Mouse (Mus musculus) forebrain, embryonic 11.5 days (tissue): ENCODE data around the gene Nxf2. TPM values are rescaled to one million over a fixed set of nuclear protein-coding genes. Genes with fewer than 3 reads are reported as not detected.
"Not testable (repeated sequence)": the region's sequence is repeated elsewhere in the genome, so short reads cannot be mapped to it uniquely, and the experiment has no call there.

Experiments
- ATAC-seq: fragments of 200-750 bp; cut with Nextera tagmentation; replicated peaks from 2 replicates; pipeline ENCODE4 v1.8.0; 2017; ENCODE audit warnings: moderate TSS enrichment; ENCODE audit not compliant: low FRiP score
- DNase-seq: peaks from one replicate; pipeline ENCODE4 v3.0.0-alpha.2; 2017; ENCODE audit warnings: low spot score
- H3K27ac ChIP-seq: fragments of 300-500 bp; sonication (generic); 2 replicates; pipeline ENCODE4 v1.5.1; 2014; ENCODE audit warnings: low read depth, low read length
- H3K27me3 ChIP-seq: fragments of 300-500 bp; sonication (generic); 2 replicates; pipeline ENCODE4 v1.6.1; 2014; ENCODE audit warnings: mild to moderate bottlenecking, low read length, mixed read lengths; ENCODE audit not compliant: control insufficient read depth, insufficient read depth
- H3K36me3 ChIP-seq: fragments of 300-500 bp; sonication (generic); 2 replicates; pipeline ENCODE4 v1.6.1; 2014; ENCODE audit warnings: mild to moderate bottlenecking, low read length, moderate library complexity, mixed read lengths; ENCODE audit not compliant: control insufficient read depth, insufficient read depth
- H3K4me1 ChIP-seq: fragments of 300-500 bp; sonication (generic); replicated peaks from 2 replicates; pipeline ENCODE4 v1.6.1; 2014; ENCODE audit warnings: low read length, mixed read lengths; ENCODE audit not compliant: control insufficient read depth, insufficient read depth
- H3K4me2 ChIP-seq: fragments of 300-500 bp; sonication (generic); 2 replicates; pipeline ENCODE4 v1.6.1; 2014; ENCODE audit warnings: low read depth, mild to moderate bottlenecking, low read length, moderate library complexity, mixed read lengths; ENCODE audit not compliant: severe bottlenecking
- H3K4me3 ChIP-seq: fragments of 300-500 bp; sonication (generic); 2 replicates; pipeline ENCODE4 v1.5.1; 2014; ENCODE audit warnings: low read depth, low read length
- H3K9ac ChIP-seq: fragments of 300-500 bp; sonication (generic); 2 replicates; pipeline ENCODE4 v1.6.1; 2014; ENCODE audit warnings: low read length
- H3K9me3 ChIP-seq: fragments of 300-500 bp; sonication (generic); 2 replicates; pipeline ENCODE4 v1.6.1; 2016; ENCODE audit warnings: low read length, mixed read lengths; ENCODE audit not compliant: control insufficient read depth
- WGBS: fragments of 180-500 bp; shearing (Covaris S2); extraction: QIAGEN DNeasy Blood & Tissue Kit; methylation state at CpG from one replicate; pipeline ENCODE4 v1.1.7; 2014; 5-methylcytosine and 5-hydroxymethylcytosine counted together
- polyA plus RNA-seq: library from polyadenylated mRNA; unstranded; fragments of >200 nt; fragmentation: Nextera tagmentation; extraction: Ambion mirVana; gene quantifications from 2 replicates; pipeline ENCODE4 v1.2.1, GENCODE M21; 2014

The Nxf2 gene
- polyA plus RNA-seq, 1 experiment from 2014 or later, result 0.64 TPM

GRCm38 (mm10) chrX:134925058-134925457 is 39.5 kb downstream of the Nxf2 start:
- Histone ChIP-seq H3K4me1 (no peaks in the 10 kb centered on the region), H3K27ac (no peak overlapping the region), H3K27me3 (no peaks in the 10 kb centered on the region; the same call in 1 of the 2 replicates), H3K4me2 (no peak overlapping the region), H3K4me3 (no peak overlapping the region), H3K9ac (no peak overlapping the region), H3K36me3 (no peaks in the 10 kb centered on the region), H3K9me3 (no peaks in the 10 kb centered on the region)
- DNase-seq (no peak), ATAC-seq (no peak)

- no peaks in the 10 kb centered on the region for H3K9me3 ChIP-seq
- H3K9ac ChIP-seq, result no peak overlapping the region
- no peak for DNase-seq
- no peak for ATAC-seq
- no peaks in the 10 kb centered on the region; the same call in 1 of the 2 replicates for H3K27me3 ChIP-seq
- H3K27ac ChIP-seq, result no peak overlapping the region
- whole genome bisulfite sequencing, result 74% methylated on average over 7 of the region's 7 CpGs
- H3K4me2 ChIP-seq, result no peak overlapping the region
- H3K36me3 ChIP-seq, result no peaks in the 10 kb centered on the region
- no peaks in the 10 kb centered on the region for H3K4me1 ChIP-seq
- H3K4me3 ChIP-seq, result no peak overlapping the region
Observed at GRCm38 (mm10) chrX:134923675-134924424, 40.7 kb downstream of the Nxf2 start.

GRCm38 (mm10) chrX:134919220-134919619 is 45.3 kb downstream of the Nxf2 start:
- no peaks in the 10 kb centered on the region for H3K27me3 ChIP-seq
- WGBS, result 80% methylated on average over 1 of the region's 1 CpGs
- ATAC-seq (no peak), DNase-seq (no peak)
- H3K9ac ChIP-seq, result no peak overlapping the region
- H3K4me1 ChIP-seq, result no peaks in the 10 kb centered on the region
- no peaks in the 10 kb centered on the region for H3K9me3 ChIP-seq
- no peak overlapping the region for H3K27ac ChIP-seq
- no peaks in the 10 kb centered on the region for H3K36me3 ChIP-seq
- H3K4me3 ChIP-seq, result no peak overlapping the region
- H3K4me2 ChIP-seq, result no peak overlapping the region

GRCm38 (mm10) chrX:134915745-134916144 is 48.8 kb downstream of the Nxf2 start:
- Histone ChIP-seq H3K4me2 (no peak overlapping the region), H3K9me3 (no peaks in the 10 kb centered on the region), H3K9ac (no peak overlapping the region), H3K27me3 (no peaks in the 10 kb centered on the region), H3K4me3 (no peak overlapping the region), H3K27ac (no peak overlapping the region), H3K36me3 (no peaks in the 10 kb centered on the region), H3K4me1 (no peaks in the 10 kb centered on the region)
- no peak for ATAC-seq
- DNase-seq, result no peak
- WGBS, result 80% methylated on average over 2 of the region's 2 CpGs

GRCm38 (mm10) chrX:134915315-134915714 is 49.2 kb downstream of the Nxf2 start:
- H3K36me3 ChIP-seq, H3K4me1 ChIP-seq, H3K9me3 ChIP-seq, ATAC-seq, H3K9ac ChIP-seq, H3K4me2 ChIP-seq, H3K27ac ChIP-seq, DNase-seq, H3K4me3 ChIP-seq, H3K27me3 ChIP-seq: not testable (repeated sequence)

DNA sequence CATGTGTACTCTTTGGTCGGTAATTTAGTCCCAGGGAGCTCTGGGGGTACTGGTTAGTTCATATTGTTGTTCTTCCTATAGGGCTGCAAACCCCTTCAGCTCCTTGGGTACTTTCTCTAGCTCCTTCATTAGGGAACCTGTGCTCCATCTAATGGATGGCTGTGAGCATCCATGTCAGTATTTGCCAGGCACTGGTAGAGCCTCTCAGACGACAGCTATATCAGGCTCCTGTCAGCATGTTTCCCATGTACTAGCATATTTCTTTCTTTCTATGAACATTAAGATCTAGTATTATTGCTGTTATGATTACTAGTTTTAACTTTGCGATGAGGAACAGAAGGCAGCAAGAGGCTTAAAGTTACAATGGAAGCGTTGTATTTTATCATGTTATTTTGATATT is 49.7 kb downstream of the Nxf2 start:
- no peaks in the 10 kb centered on the region for H3K9me3 ChIP-seq
- H3K4me2 ChIP-seq, result no peak overlapping the region

DNA sequence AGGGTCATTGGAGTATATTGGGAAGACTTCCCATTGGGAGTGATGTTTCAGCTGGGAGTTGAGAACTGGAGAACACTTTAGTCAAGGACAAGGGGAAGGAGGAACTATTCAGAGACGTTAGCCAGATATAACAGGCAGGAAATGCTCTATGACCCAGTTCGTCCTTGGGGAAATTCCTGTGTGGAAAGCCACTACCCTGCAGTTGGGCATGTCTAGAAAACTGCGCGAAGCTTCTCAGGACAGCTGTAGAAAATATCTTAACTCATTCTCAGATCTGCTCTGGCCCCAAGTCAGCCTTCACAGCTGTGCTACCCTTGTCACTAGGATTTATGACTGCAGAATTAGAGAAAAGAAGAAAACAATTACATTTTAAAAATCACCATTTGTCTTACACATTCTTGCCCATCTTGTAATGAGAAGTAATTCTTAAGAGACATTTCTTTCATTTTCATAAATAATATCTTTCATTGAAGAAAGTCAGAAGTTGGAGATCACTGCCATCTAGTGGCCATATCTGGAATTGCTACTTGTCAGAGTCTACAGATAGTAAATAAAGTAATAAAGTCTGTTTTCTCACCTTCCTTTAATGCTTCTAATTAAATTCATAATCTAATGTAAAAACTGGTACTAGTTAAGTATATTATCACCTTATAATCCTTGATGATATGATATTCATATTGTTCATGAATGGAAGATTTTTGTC is 51.2 kb downstream of the Nxf2 start:
- ATAC-seq (no peak), DNase-seq (no peak)
- Histone ChIP-seq H3K4me3 (no peak overlapping the region), H3K36me3 (no peaks in the 10 kb centered on the region), H3K4me2 (no peak overlapping the region), H3K27me3 (no peaks in the 10 kb centered on the region), H3K9ac (no peak overlapping the region), H3K9me3 (no peaks in the 10 kb centered on the region), H3K4me1 (no peaks in the 10 kb centered on the region), H3K27ac (no peak overlapping the region)
- 41% methylated on average over 4 of the region's 4 CpGs for WGBS

More for the DNA sequence above, 49.7 kb downstream of the Nxf2 start:
- ATAC-seq (no peak), DNase-seq (no peak)
- Histone ChIP-seq H3K4me1 (no peaks in the 10 kb centered on the region), H3K36me3 (no peaks in the 10 kb centered on the region), H3K27me3 (no peaks in the 10 kb centered on the region), H3K27ac (no peak overlapping the region), H3K4me3 (no peak overlapping the region), H3K9ac (no peak overlapping the region)
- WGBS, result 62% methylated on average over 4 of the region's 4 CpGs

DNA sequence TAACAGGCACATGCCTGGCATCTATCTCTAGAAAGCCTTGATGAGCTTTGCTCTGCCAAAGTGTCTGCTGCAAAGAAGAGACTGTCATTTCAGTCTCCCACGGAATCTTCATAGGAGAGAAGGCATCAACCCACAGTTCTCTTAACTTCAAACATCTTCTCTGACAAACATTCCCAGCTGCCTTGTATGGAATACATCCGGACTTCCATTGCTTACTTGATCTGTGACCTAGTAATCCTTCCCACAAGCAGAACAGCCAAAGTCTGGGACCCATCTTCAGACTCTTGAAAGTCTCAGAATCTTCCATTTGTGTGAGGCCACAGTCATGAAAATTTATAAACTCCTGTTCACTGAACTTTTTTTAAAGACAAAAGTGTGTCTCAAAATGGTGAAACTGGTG is 51.7 kb downstream of the Nxf2 start:
- H3K4me1 ChIP-seq, result no peaks in the 10 kb centered on the region

DNA sequence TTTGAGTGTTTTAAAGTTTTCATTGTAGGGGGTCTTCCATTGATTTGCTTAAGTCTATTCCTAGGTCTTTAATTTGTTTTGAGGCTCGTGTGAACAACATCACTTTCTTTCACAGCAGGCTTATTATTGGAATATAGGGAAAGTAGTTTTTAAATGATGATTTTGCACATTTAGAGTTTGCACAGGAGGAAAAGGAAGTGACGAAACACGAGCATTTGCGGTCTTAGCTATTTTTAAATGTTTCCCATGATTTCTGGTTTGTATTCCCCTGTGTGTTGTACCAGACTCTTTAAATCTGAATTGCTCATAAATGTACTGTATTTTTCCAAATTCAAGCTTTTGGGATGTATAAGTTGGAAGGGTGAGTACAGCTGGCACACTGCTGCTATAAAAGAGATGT is 54.2 kb downstream of the Nxf2 start:
- WGBS, result 88% methylated on average over 4 of the region's 4 CpGs
- ATAC-seq, result no peak
- H3K4me1 ChIP-seq, result no peaks in the 10 kb centered on the region
- H3K4me2 ChIP-seq, result no peak overlapping the region
- no peak overlapping the region for H3K9ac ChIP-seq
- H3K9me3 ChIP-seq, result no peaks in the 10 kb centered on the region
- H3K27ac ChIP-seq, result no peak overlapping the region
- H3K27me3 ChIP-seq, result no peaks in the 10 kb centered on the region
- no peaks in the 10 kb centered on the region for H3K36me3 ChIP-seq
- H3K4me3 ChIP-seq, result no peak overlapping the region
- no peak for DNase-seq

More for the DNA sequence above, 51.7 kb downstream of the Nxf2 start:
- DNase-seq, result no peak
- Histone ChIP-seq H3K27me3 (no peaks in the 10 kb centered on the region), H3K36me3 (no peaks in the 10 kb centered on the region), H3K27ac (no peak overlapping the region), H3K9ac (no peak overlapping the region), H3K4me2 (no peak overlapping the region), H3K9me3 (no peaks in the 10 kb centered on the region), H3K4me3 (no peak overlapping the region)
- ATAC-seq, result no peak
- 52% methylated on average over 2 of the region's 2 CpGs for WGBS
